Mouse (Mus musculus): ENCODE data around the gene Hoxd10.

GRCm38 (mm10) chr2:74667191-74667841 is 24.4 kb upstream of the Hoxd10 start:
- TF ChIP-seq EP300 (IDR thresholded peaks at IDR 0.05; ENCODE audit: low read length) (no peak), CTCF (conservative IDR thresholded peaks at IDR 0.05 in 1 of 2, IDR thresholded peaks at IDR 0.05 in 1 of 2; ENCODE audit: low read depth in 2 of 2, low read length in 2 of 2) (no peak), POLR2A (IDR thresholded peaks at IDR 0.05; ENCODE audit: low read depth, low read length) (no peak)
